14 mouse cellular contexts compared by ENCODE assay signal in genomic region chr2:168761954-168762353, GRCm38 (mm10). TPM values are rescaled to one million over a fixed set of nuclear protein-coding genes. Genes with fewer than 3 reads are reported as not detected.
DNase-seq lines count a peak whose midpoint lies in the region; ATAC-seq and TF ChIP-seq lines count a peak whose summit lies in the region.
"Had no signal": no experiment of that assay in that cellular context is flagged by ENCODE, and none has a peak within 500 bp of the region (broad histone marks: within the 10 kb centered on the region; RNA-seq: fewer than 3 reads in every experiment).

No protein-coding gene starts in this region.

- no peak overlapping the region for H3K9ac ChIP-seq in lung, embryonic 15.5 days
- H3K9ac ChIP-seq in lung, postnatal 0 days (replicated peaks; ENCODE audit: low read depth): no peak overlapping the region
- H3K9ac ChIP-seq in forebrain, embryonic 15.5 days (replicated peaks): peak overlapping the region; percentile 25; the same call in 1 of the 2 replicates
- no peak overlapping the region for H3K9ac ChIP-seq in liver, embryonic 13.5 days
- H3K9ac ChIP-seq: limb, embryonic 15.5 days had no signal

- TF ChIP-seq CTCF in lung, postnatal 0 days (IDR thresholded peaks at IDR 0.05): no peak

- WGBS in lung, embryonic 15.5 days: 9% methylated on average over 4 of the region's 4 CpGs
- 7% methylated on average over 4 of the region's 4 CpGs for WGBS in lung, postnatal 0 days
- 4% methylated on average over 4 of the region's 4 CpGs for WGBS in forebrain, embryonic 15.5 days
- 30% methylated on average over 4 of the region's 4 CpGs for WGBS in liver, embryonic 13.5 days (ENCODE audit: insufficient replicate concordance)

- no peak for ATAC-seq in lung, embryonic 15.5 days (ENCODE audit: borderline replicate concordance, extremely low read depth, low FRiP score, low TSS enrichment)
- no peak for ATAC-seq in lung, postnatal 0 days
- no peak for ATAC-seq in forebrain, embryonic 15.5 days (replicated peaks)
- no peak for ATAC-seq in liver, embryonic 13.5 days (ENCODE audit: low read depth)
- no peak for ATAC-seq in activated CD4-positive, CD25-positive, alpha-beta regulatory T cell, adult 4 months

- no peak overlapping the region for H3K27ac ChIP-seq in lung, embryonic 15.5 days
- H3K27ac ChIP-seq in lung, postnatal 0 days (ENCODE audit: low read length): no peak overlapping the region
- no peak overlapping the region for H3K27ac ChIP-seq in forebrain, embryonic 15.5 days (replicated peaks)
- H3K27ac ChIP-seq in liver, embryonic 13.5 days: no peak overlapping the region
- H3K27ac ChIP-seq: limb, embryonic 15.5 days had no signal

- H3K27me3 ChIP-seq in lung, embryonic 15.5 days: peaks cover 61% of the 10 kb centered on the region
- peaks cover 28% of the 10 kb centered on the region for H3K27me3 ChIP-seq in lung, postnatal 0 days (replicated peaks; ENCODE audit: insufficient read depth, low read length)
- H3K27me3 ChIP-seq in forebrain, embryonic 15.5 days: peaks cover 33% of the 10 kb centered on the region
- H3K27me3 ChIP-seq in liver, embryonic 13.5 days: peaks cover 59% of the 10 kb centered on the region

- no peak overlapping the region for H3K4me3 ChIP-seq in lung, embryonic 15.5 days
- no peak overlapping the region for H3K4me3 ChIP-seq in lung, postnatal 0 days (ENCODE audit: low read depth, low read length)
- H3K4me3 ChIP-seq in forebrain, embryonic 15.5 days: peak overlapping the region; percentile 14; the same call in 1 of the 2 replicates
- H3K4me3 ChIP-seq in liver, embryonic 13.5 days (replicated peaks): no peak overlapping the region
- H3K4me3 ChIP-seq: limb, embryonic 15.5 days; myocyte had no signal

- H3K36me3 ChIP-seq in lung, embryonic 15.5 days: no peaks in the 10 kb centered on the region
- no peaks in the 10 kb centered on the region for H3K36me3 ChIP-seq in lung, postnatal 0 days (ENCODE audit: insufficient read depth, low read length)
- no peaks in the 10 kb centered on the region for H3K36me3 ChIP-seq in forebrain, embryonic 15.5 days
- H3K36me3 ChIP-seq in liver, embryonic 13.5 days: no peaks in the 10 kb centered on the region
- H3K36me3 ChIP-seq: G1E; limb, embryonic 15.5 days had no signal

- peak overlapping the region; percentile 12 for H3K4me2 ChIP-seq in lung, embryonic 15.5 days
- no peak overlapping the region for H3K4me2 ChIP-seq in lung, postnatal 0 days (replicated peaks; ENCODE audit: low read depth, low read length)
- peak overlapping the region; percentile 30 for H3K4me2 ChIP-seq in forebrain, embryonic 15.5 days (replicated peaks)
- peak overlapping the region; percentile 21 for H3K4me2 ChIP-seq in liver, embryonic 13.5 days
- H3K4me2 ChIP-seq: limb, embryonic 15.5 days had no signal

- no peak for DNase-seq in lung, postnatal 0 days (ENCODE audit: low spot score)
- DNase-seq in liver, embryonic 13.5 days: no peak
- no peak for DNase-seq in thymus, postnatal 0 days (ENCODE audit: low spot score)
- DNase-seq in gastrocnemius, postnatal 10 days: no peak
- DNase-seq: adrenal gland, adult 2 months; cerebellum, adult 11 months; kidney, postnatal 4 days; thymus, postnatal 25 days had no signal

- TF ChIP-seq EP300 in lung, postnatal 0 days (IDR thresholded peaks at IDR 0.05): no peak

- H3K9me3 ChIP-seq in lung, embryonic 15.5 days: no peaks in the 10 kb centered on the region
- no peaks in the 10 kb centered on the region for H3K9me3 ChIP-seq in lung, postnatal 0 days (ENCODE audit: low read length)
- no peaks in the 10 kb centered on the region for H3K9me3 ChIP-seq in forebrain, embryonic 15.5 days
- H3K9me3 ChIP-seq in liver, embryonic 13.5 days (replicated peaks): no peaks in the 10 kb centered on the region
- H3K9me3 ChIP-seq: limb, embryonic 15.5 days had no signal

- peaks cover 30% of the 10 kb centered on the region for H3K4me1 ChIP-seq in lung, embryonic 15.5 days
- peaks cover 6% of the 10 kb centered on the region for H3K4me1 ChIP-seq in lung, postnatal 0 days (ENCODE audit: insufficient read depth, low read depth, low read length)
- H3K4me1 ChIP-seq in forebrain, embryonic 15.5 days: peaks cover 45% of the 10 kb centered on the region
- H3K4me1 ChIP-seq in liver, embryonic 13.5 days (replicated peaks): peaks cover 4% of the 10 kb centered on the region; the same call in 1 of the 2 replicates

RNA-seq across cellular contexts. Expression of gene Sall4, which starts 5.8 kb away (rescaled TPM):
- polyA plus RNA-seq in lung, embryonic 15.5 days (2015; fragmentation: Nextera tagmentation; extraction: Ambion mirVana): 0.05 and 0.11 TPM in 2 replicates
- polyA plus RNA-seq in lung, postnatal 0 days (2015; fragmentation: Nextera tagmentation; extraction: Ambion mirVana): not detected in 2 replicates
- 0.47 and 0.88 TPM in 2 replicates for polyA plus RNA-seq in forebrain, embryonic 15.5 days (2015; fragmentation: Nextera tagmentation; extraction: Ambion mirVana)
- polyA plus RNA-seq in liver, embryonic 13.5 days (2015; fragmentation: Nextera tagmentation; extraction: Ambion mirVana): 5.4 and 7.3 TPM in 2 replicates
- polyA plus RNA-seq in thymus, postnatal 0 days (2015; fragmentation: Nextera tagmentation; extraction: Ambion mirVana): not detected in 2 replicates
- total RNA-seq in gastrocnemius, postnatal 10 days (2021): under 1 TPM; 0.33 to 0.70 TPM
- polyA plus RNA-seq in activated CD4-positive, CD25-positive, alpha-beta regulatory T cell, adult 4 months (2017; shearing (Covaris generic)): under 1 TPM in 1 of 2 experiments, not detected in 1; 0.17 TPM
- total RNA-seq: adrenal gland, adult 2 months had no signal
- polyA plus RNA-seq: G1E, myocyte had no signal

RNA-seq across cellular contexts. Expression of gene Atp9a, which starts 19.7 kb away (rescaled TPM):
- 14.3 and 14.9 TPM in 2 replicates for polyA plus RNA-seq in lung, embryonic 15.5 days (2015; fragmentation: Nextera tagmentation; extraction: Ambion mirVana)
- 19.5 and 21.1 TPM in 2 replicates for polyA plus RNA-seq in lung, postnatal 0 days (2015; fragmentation: Nextera tagmentation; extraction: Ambion mirVana)
- polyA plus RNA-seq in forebrain, embryonic 15.5 days (2015; fragmentation: Nextera tagmentation; extraction: Ambion mirVana): 60.4 and 91.5 TPM in 2 replicates
- 1.8 and 2.1 TPM in 2 replicates for polyA plus RNA-seq in liver, embryonic 13.5 days (2015; fragmentation: Nextera tagmentation; extraction: Ambion mirVana)
- polyA plus RNA-seq in thymus, postnatal 0 days (2015; fragmentation: Nextera tagmentation; extraction: Ambion mirVana): 6.6 and 7.8 TPM in 2 replicates
- total RNA-seq in gastrocnemius, postnatal 10 days (2021): 10 to 100 TPM; 24.2 to 30.9 TPM
- polyA plus RNA-seq in activated CD4-positive, CD25-positive, alpha-beta regulatory T cell, adult 4 months (2017; shearing (Covaris generic)): 1 to 10 TPM; 4.0 to 7.6 TPM
- total RNA-seq: G1E had no signal
- polyA plus RNA-seq: G1E had no signal
